Mouse (Mus musculus): ENCODE results near the gene Slc26a8. TPM values are rescaled to one million over a fixed set of nuclear protein-coding genes. Genes with fewer than 3 reads are reported as not detected.
"Not testable (repeated sequence)": the region's sequence is repeated elsewhere in the genome, so short reads cannot be mapped to it uniquely, and the experiment has no call there.

Slc26a8 gene
- 1 to 10 TPM; 9.0 TPM for total RNA-seq (2021)
- long read RNA-seq, experiment 1, partial matches to known transcripts: 1 of 2 reads
- long read RNA-seq, experiment 1, other reads (novel, unspliced or antisense): 1 of 2 reads
- long read RNA-seq, experiment 2, partial matches to known transcripts: 0 of 5 reads
- long read RNA-seq, experiment 2, other reads (novel, unspliced or antisense): 5 of 5 reads

GRCm38 (mm10) chr17:28689586-28690283, at the start of gene Slc26a8:
Slc26a8 (minus strand) TSS chr17:28690233.
- DNase-seq (ENCODE audit: low spot score in 2 of 2): peak in 1 of 2 experiments; percentile 27

- no peak for DNase-seq (ENCODE audit: low spot score in 2 of 2)
Measured at GRCm38 (mm10) chr17:28739244-28739643, 49.2 kb upstream of the Slc26a8 start.

GRCm38 (mm10) chr17:28737973-28738372, 47.9 kb upstream of the Slc26a8 start:
- no peak for DNase-seq (ENCODE audit: low spot score in 2 of 2)

- no peak for DNase-seq (ENCODE audit: low spot score in 2 of 2)
Measured at GRCm38 (mm10) chr17:28736486-28736885, 46.5 kb upstream of the Slc26a8 start.

GRCm38 (mm10) chr17:28735317-28736105, 45.5 kb upstream of the Slc26a8 start:
- no peak for DNase-seq (ENCODE audit: low spot score in 2 of 2)

GRCm38 (mm10) chr17:28727511-28727910, 37.5 kb upstream of the Slc26a8 start:
- not testable (repeated sequence) for DNase-seq (ENCODE audit: low spot score in 2 of 2)

GRCm38 (mm10) chr17:28725783-28726182, 35.8 kb upstream of the Slc26a8 start, which contains the start of gene AC170998.1:
AC170998.1 (plus strand) TSS chr17:28726083.
- DNase-seq (ENCODE audit: low spot score in 2 of 2): no peak

GRCm38 (mm10) chr17:28717535-28717934, 27.5 kb upstream of the Slc26a8 start:
- no peak for DNase-seq (ENCODE audit: low spot score in 2 of 2)

- no peak for DNase-seq (ENCODE audit: low spot score in 2 of 2)
Measured at GRCm38 (mm10) chr17:28715832-28716548, 26.0 kb upstream of the Slc26a8 start.

- DNase-seq (ENCODE audit: low spot score in 2 of 2): no peak
Measured at GRCm38 (mm10) chr17:28714006-28714405, 24.0 kb upstream of the Slc26a8 start.

- DNase-seq (ENCODE audit: low spot score in 2 of 2): no peak
Measured at GRCm38 (mm10) chr17:28712305-28712704, 22.3 kb upstream of the Slc26a8 start.

- no peak for DNase-seq (ENCODE audit: low spot score in 2 of 2)
Measured at GRCm38 (mm10) chr17:28711237-28711636, 21.2 kb upstream of the Slc26a8 start.

GRCm38 (mm10) chr17:28710291-28710688, 20.3 kb upstream of the Slc26a8 start:
- no peak for DNase-seq (ENCODE audit: low spot score in 2 of 2)

- DNase-seq (ENCODE audit: low spot score in 2 of 2): no peak
Measured at GRCm38 (mm10) chr17:28709552-28710290, 19.7 kb upstream of the Slc26a8 start.

GRCm38 (mm10) chr17:28708989-28709388, 19.0 kb upstream of the Slc26a8 start:
- DNase-seq (ENCODE audit: low spot score in 2 of 2): no peak

- no peak for DNase-seq (ENCODE audit: low spot score in 2 of 2)
Measured at GRCm38 (mm10) chr17:28707816-28708215, 17.8 kb upstream of the Slc26a8 start.

- no peak for DNase-seq (ENCODE audit: low spot score in 2 of 2)
Measured at GRCm38 (mm10) chr17:28707136-28707627, 17.1 kb upstream of the Slc26a8 start.

GRCm38 (mm10) chr17:28706697-28707096, 16.7 kb upstream of the Slc26a8 start:
- no peak for DNase-seq (ENCODE audit: low spot score in 2 of 2)

- no peak for DNase-seq (ENCODE audit: low spot score in 2 of 2)
Measured at GRCm38 (mm10) chr17:28702646-28703045, 12.6 kb upstream of the Slc26a8 start.

- no peak for DNase-seq (ENCODE audit: low spot score in 2 of 2)
Measured at GRCm38 (mm10) chr17:28701737-28702136, 11.7 kb upstream of the Slc26a8 start.

Data from layer of hippocampus, postnatal 14 days (tissue).